Mouse (Mus musculus): ENCODE measurements around the gene Pnpla1.

DNA sequence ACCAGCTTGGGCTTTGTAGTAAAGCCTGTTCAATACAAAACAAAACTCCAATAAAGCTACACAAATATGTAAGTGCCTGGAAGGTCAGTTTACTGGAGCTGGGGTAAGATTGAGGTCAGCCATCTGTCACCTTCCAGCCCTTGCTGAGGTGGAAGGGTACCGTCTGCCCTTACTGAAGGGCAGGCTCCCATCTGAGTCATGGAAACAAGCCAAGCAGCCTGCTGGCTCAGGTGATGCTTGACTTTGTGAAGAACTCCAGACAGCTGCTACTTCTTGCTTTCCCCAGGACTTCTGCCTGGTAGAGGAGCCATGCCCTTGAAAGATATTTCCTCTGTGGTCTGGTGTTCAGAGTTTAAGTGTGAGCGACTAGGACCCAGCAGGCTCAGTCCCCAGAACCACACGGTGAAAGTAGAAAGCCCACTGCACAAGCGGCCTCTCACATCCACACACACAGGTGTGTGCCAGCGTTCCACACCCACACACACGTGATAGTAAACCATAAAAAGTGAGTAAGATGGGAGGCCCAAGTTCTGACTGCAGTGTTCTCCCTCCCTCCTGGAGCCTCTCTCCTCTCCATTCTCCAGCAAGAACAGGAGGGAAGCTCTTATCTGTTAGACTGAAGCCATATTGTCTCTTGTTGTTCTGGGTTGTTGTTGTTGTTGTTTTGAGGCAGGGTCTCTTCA is 32.7 kb upstream of the Pnpla1 start:
- TF ChIP-seq POLR2A (IDR thresholded peaks at IDR 0.05; ENCODE audit: borderline replicate concordance, low read depth, low read length): no peak
- TF ChIP-seq CTCF (IDR thresholded peaks at IDR 0.05; ENCODE audit: low read depth, low read length): no peak
